Mouse (Mus musculus) granulocyte monocyte progenitor cell, adult 5-6 weeks (primary cell): ENCODE results near the gene Lrp8. TPM values are rescaled to one million over a fixed set of nuclear protein-coding genes. Genes with fewer than 3 reads are reported as not detected.

ENCODE experiments used
- ATAC-seq: replicated peaks from 2 replicates; pipeline ENCODE4 v1.8.0; 2016; ENCODE audit warnings: mild to moderate bottlenecking, moderate TSS enrichment, inconsistent platforms; ENCODE audit not compliant: poor library complexity, severe bottlenecking
- total RNA-seq, 2 experiments: library from RNA; stranded (forward) in 1 of 2; stranded (reverse) in 1 of 2; fragments of 200-712, 200-1000 nt in 1 of 2; fragments of >200 nt in 1 of 2; fragmentation: Nextera tagmentation in 1 of 2; gene quantifications; 2 replicates each; pipeline ENCODE4 v1.2.3; 2014 to 2017

Lrp8 gene
- total RNA-seq (2014; fragmentation: Nextera tagmentation) (12.8 and 19.7 TPM in 2 replicates), total RNA-seq (2017) (16.5 and 18.7 TPM in 2 replicates)

GRCm38 (mm10) chr4:107802185-107802449 lies at the start of gene Lrp8:
TSS of gene Lrp8 (plus strand) at chr4:107802261.
- no peak for ATAC-seq

GRCm38 (mm10) chr4:107756222-107756621 lies 45.8 kb upstream of the Lrp8 start:
- no peak for ATAC-seq

- peak; percentile 26 for ATAC-seq
Observed at GRCm38 (mm10) chr4:107757487-107758470, 44.3 kb upstream of the Lrp8 start.

- ATAC-seq, result peak; percentile 60
Observed at GRCm38 (mm10) chr4:107758938-107759337, 43.1 kb upstream of the Lrp8 start.

- no peak for ATAC-seq
Observed at GRCm38 (mm10) chr4:107763001-107763400, 39.1 kb upstream of the Lrp8 start.

GRCm38 (mm10) chr4:107763598-107763997 lies 38.5 kb upstream of the Lrp8 start:
- no peak for ATAC-seq

- ATAC-seq, result no peak
Observed at GRCm38 (mm10) chr4:107765196-107765813, 36.8 kb upstream of the Lrp8 start.

- ATAC-seq, result no peak
Observed at GRCm38 (mm10) chr4:107766182-107766581, 35.9 kb upstream of the Lrp8 start.

- ATAC-seq, result peak; percentile 62
Observed at GRCm38 (mm10) chr4:107772122-107772825, 29.8 kb upstream of the Lrp8 start.

GRCm38 (mm10) chr4:107774868-107775267 lies 27.2 kb upstream of the Lrp8 start:
- ATAC-seq, result no peak

GRCm38 (mm10) chr4:107775672-107776071 lies 26.4 kb upstream of the Lrp8 start:
- ATAC-seq, result no peak

GRCm38 (mm10) chr4:107776990-107777673 lies 24.9 kb upstream of the Lrp8 start:
- ATAC-seq, result peak; percentile 94

GRCm38 (mm10) chr4:107783541-107783940 lies 18.5 kb upstream of the Lrp8 start:
- peak; percentile 83 for ATAC-seq

- no peak for ATAC-seq
Observed at GRCm38 (mm10) chr4:107788841-107789240, 13.2 kb upstream of the Lrp8 start.

GRCm38 (mm10) chr4:107800801-107801200 lies 1.3 kb upstream of the Lrp8 start:
- ATAC-seq, result no peak

GRCm38 (mm10) chr4:107801366-107802184 lies 486 bp upstream of the Lrp8 start:
- peak; percentile 29 for ATAC-seq

GRCm38 (mm10) chr4:107802450-107803331 lies 630 bp downstream of the Lrp8 start:
- no peak for ATAC-seq

- peak; percentile 72 for ATAC-seq
Observed at GRCm38 (mm10) chr4:107803351-107804106, 1.5 kb downstream of the Lrp8 start.
